Mouse (Mus musculus) neural tube, embryonic 15.5 days (tissue): ENCODE results near the gene Ankrd55. TPM values are rescaled to one million over a fixed set of nuclear protein-coding genes. Genes with fewer than 3 reads are reported as not detected.

Experiments used
- ATAC-seq: fragments of 200-750 bp; cut with Nextera tagmentation; 2 replicates; pipeline ENCODE4 v1.8.0; 2017; ENCODE audit warnings: mild to moderate bottlenecking, moderate TSS enrichment, moderate library complexity; ENCODE audit not compliant: low FRiP score
- H3K27ac ChIP-seq: fragments of 300-500 bp; sonication (generic); replicated peaks from 2 replicates; pipeline ENCODE4 v1.5.1; 2015; ENCODE audit warnings: mild to moderate bottlenecking, inconsistent platforms
- H3K27me3 ChIP-seq: fragments of 300-500 bp; sonication (generic); replicated peaks from 2 replicates; pipeline ENCODE4 v1.6.1; 2015; ENCODE audit warnings: inconsistent platforms
- H3K36me3 ChIP-seq: fragments of 300-500 bp; sonication (generic); 2 replicates; pipeline ENCODE4 v1.6.1; 2015; ENCODE audit warnings: inconsistent platforms
- H3K4me1 ChIP-seq: fragments of 300-500 bp; sonication (generic); 2 replicates; pipeline ENCODE4 v1.6.1; 2015; ENCODE audit warnings: inconsistent platforms
- H3K4me2 ChIP-seq: fragments of 300-500 bp; sonication (generic); 2 replicates; pipeline ENCODE4 v1.6.1; 2015; ENCODE audit warnings: inconsistent platforms, mild to moderate bottlenecking, moderate library complexity
- H3K4me3 ChIP-seq: fragments of 300-500 bp; sonication (generic); replicated peaks from 2 replicates; pipeline ENCODE4 v1.5.1; 2015; ENCODE audit warnings: mild to moderate bottlenecking, inconsistent platforms
- H3K9ac ChIP-seq: fragments of 300-500 bp; sonication (generic); replicated peaks from 2 replicates; pipeline ENCODE4 v1.6.1; 2015; ENCODE audit warnings: mild to moderate bottlenecking, inconsistent platforms
- H3K9me3 ChIP-seq: fragments of 300-500 bp; sonication (generic); replicated peaks from 2 replicates; pipeline ENCODE4 v1.6.1; 2016; ENCODE audit warnings: inconsistent platforms
- WGBS: fragments of 180-500 bp; shearing (Covaris S2); methylation state at CpG from one replicate; pipeline ENCODE4 v1.1.7; 2015; ENCODE audit warnings: mixed read lengths; 5-methylcytosine and 5-hydroxymethylcytosine counted together
- polyA plus RNA-seq: library from polyadenylated mRNA; unstranded; fragments of >200 nt; fragmentation: Nextera tagmentation; extraction: Ambion mirVana; gene quantifications from 2 replicates; pipeline ENCODE4 v1.2.1, GENCODE M21; 2015

The Ankrd55 gene
- polyA plus RNA-seq, 1 experiment from 2014 or later: 12.3 TPM

- Histone ChIP-seq H3K9ac (no peak overlapping the region), H3K9me3 (no peaks in the 10 kb centered on the region), H3K27ac (no peak overlapping the region), H3K4me2 (no peak overlapping the region), H3K4me3 (no peak overlapping the region), H3K36me3 (peaks cover 3% of the 10 kb centered on the region), H3K27me3 (no peaks in the 10 kb centered on the region), H3K4me1 (no peaks in the 10 kb centered on the region)
- WGBS: 89% methylated on average over 4 of the region's 4 CpGs
- ATAC-seq: no peak
Observed at GRCm38 (mm10) chr13:112361575-112361974, 73.3 kb downstream of the Ankrd55 start.

GRCm38 (mm10) chr13:112363218-112363617 lies 75.0 kb downstream of the Ankrd55 start:
- H3K4me3 ChIP-seq: no peak overlapping the region
- no peaks in the 10 kb centered on the region for H3K4me1 ChIP-seq
- H3K4me2 ChIP-seq: no peak overlapping the region
- H3K9me3 ChIP-seq: no peaks in the 10 kb centered on the region
- ATAC-seq: no peak
- no peak overlapping the region for H3K27ac ChIP-seq
- no peaks in the 10 kb centered on the region for H3K27me3 ChIP-seq
- peaks cover 3% of the 10 kb centered on the region for H3K36me3 ChIP-seq
- H3K9ac ChIP-seq: no peak overlapping the region
- WGBS: 92% methylated on average over 10 of the region's 10 CpGs

- no peaks in the 10 kb centered on the region; the same call in 1 of the 2 replicates for H3K36me3 ChIP-seq
- no peak for ATAC-seq
- no peak overlapping the region for H3K4me3 ChIP-seq
- no peaks in the 10 kb centered on the region for H3K9me3 ChIP-seq
- H3K27ac ChIP-seq: no peak overlapping the region
- H3K4me2 ChIP-seq: no peak overlapping the region
- no peaks in the 10 kb centered on the region for H3K4me1 ChIP-seq
- H3K9ac ChIP-seq: no peak overlapping the region
- 88% methylated on average over 3 of the region's 3 CpGs for whole genome bisulfite sequencing
- H3K27me3 ChIP-seq: no peaks in the 10 kb centered on the region
Observed at GRCm38 (mm10) chr13:112363746-112364145, 75.5 kb downstream of the Ankrd55 start.

GRCm38 (mm10) chr13:112364698-112365097 lies 76.4 kb downstream of the Ankrd55 start:
- Histone ChIP-seq H3K27ac (no peak overlapping the region), H3K27me3 (no peaks in the 10 kb centered on the region), H3K9ac (no peak overlapping the region), H3K9me3 (no peaks in the 10 kb centered on the region), H3K4me1 (no peaks in the 10 kb centered on the region), H3K4me3 (no peak overlapping the region), H3K36me3 (no peaks in the 10 kb centered on the region; the same call in 1 of the 2 replicates), H3K4me2 (no peak overlapping the region)
- 71% methylated on average over 5 of the region's 5 CpGs for WGBS
- no peak for ATAC-seq

- Histone ChIP-seq H3K9ac (no peak overlapping the region), H3K27ac (no peak overlapping the region), H3K27me3 (no peaks in the 10 kb centered on the region), H3K36me3 (no peaks in the 10 kb centered on the region; the same call in 1 of the 2 replicates), H3K4me1 (no peaks in the 10 kb centered on the region), H3K4me2 (no peak overlapping the region), H3K9me3 (no peaks in the 10 kb centered on the region), H3K4me3 (no peak overlapping the region)
- WGBS: 73% methylated on average over 5 of the region's 5 CpGs
- ATAC-seq: no peak
Observed at GRCm38 (mm10) chr13:112365303-112365702, 77.1 kb downstream of the Ankrd55 start.

GRCm38 (mm10) chr13:112365762-112366161 lies 77.5 kb downstream of the Ankrd55 start:
- Histone ChIP-seq H3K36me3 (no peaks in the 10 kb centered on the region; the same call in 1 of the 2 replicates), H3K4me2 (no peak overlapping the region), H3K4me3 (no peak overlapping the region), H3K9me3 (no peaks in the 10 kb centered on the region), H3K27me3 (no peaks in the 10 kb centered on the region), H3K9ac (no peak overlapping the region), H3K4me1 (no peaks in the 10 kb centered on the region), H3K27ac (no peak overlapping the region)
- ATAC-seq: 0 out of 2 replicates have a peak, but pooled peaks have one; percentile 28
- 59% methylated on average over 4 of the region's 4 CpGs for WGBS

GRCm38 (mm10) chr13:112366321-112367029 lies 78.2 kb downstream of the Ankrd55 start:
- Histone ChIP-seq H3K4me2 (no peak overlapping the region), H3K4me3 (no peak overlapping the region), H3K4me1 (no peaks in the 10 kb centered on the region), H3K9me3 (no peaks in the 10 kb centered on the region), H3K36me3 (no peaks in the 10 kb centered on the region; the same call in 1 of the 2 replicates), H3K27me3 (no peaks in the 10 kb centered on the region), H3K9ac (no peak overlapping the region), H3K27ac (no peak overlapping the region)
- ATAC-seq: no peak
- 91% methylated on average over 4 of the region's 4 CpGs for WGBS

- Histone ChIP-seq H3K9ac (no peak overlapping the region), H3K4me1 (peaks cover 4% of the 10 kb centered on the region), H3K4me3 (no peak overlapping the region), H3K4me2 (no peak overlapping the region), H3K9me3 (no peaks in the 10 kb centered on the region), H3K27ac (no peak overlapping the region), H3K27me3 (no peaks in the 10 kb centered on the region), H3K36me3 (no peaks in the 10 kb centered on the region; the same call in 1 of the 2 replicates)
- WGBS: 95% methylated on average over 4 of the region's 4 CpGs
- ATAC-seq: no peak
Observed at GRCm38 (mm10) chr13:112371729-112372128, 83.5 kb downstream of the Ankrd55 start.

- Histone ChIP-seq H3K9me3 (no peaks in the 10 kb centered on the region), H3K27me3 (no peaks in the 10 kb centered on the region), H3K4me3 (no peak overlapping the region), H3K9ac (no peak overlapping the region), H3K4me2 (no peak overlapping the region), H3K27ac (no peak overlapping the region), H3K36me3 (no peaks in the 10 kb centered on the region), H3K4me1 (peaks cover 4% of the 10 kb centered on the region)
- 34% methylated on average over 8 of the region's 8 CpGs for WGBS
- ATAC-seq: no peak
Observed at GRCm38 (mm10) chr13:112375766-112376165, 87.5 kb downstream of the Ankrd55 start.

GRCm38 (mm10) chr13:112378782-112379305 lies 90.6 kb downstream of the Ankrd55 start:
- Histone ChIP-seq H3K27ac (no peak overlapping the region), H3K4me1 (peaks cover 13% of the 10 kb centered on the region), H3K4me2 (no peak overlapping the region), H3K27me3 (no peaks in the 10 kb centered on the region), H3K9me3 (no peaks in the 10 kb centered on the region), H3K36me3 (no peaks in the 10 kb centered on the region), H3K9ac (no peak overlapping the region), H3K4me3 (no peak overlapping the region)
- WGBS: 89% methylated on average over 9 of the region's 9 CpGs
- ATAC-seq: no peak

GRCm38 (mm10) chr13:112381476-112381875 lies 93.2 kb downstream of the Ankrd55 start:
- ATAC-seq: no peak
- H3K4me3 ChIP-seq: no peak overlapping the region
- H3K4me1 ChIP-seq: peaks cover 9% of the 10 kb centered on the region; the same call in 1 of the 2 replicates
- H3K27me3 ChIP-seq: no peaks in the 10 kb centered on the region
- WGBS: 81% methylated on average over 2 of the region's 2 CpGs
- no peak overlapping the region for H3K27ac ChIP-seq
- no peaks in the 10 kb centered on the region for H3K9me3 ChIP-seq
- H3K4me2 ChIP-seq: no peak overlapping the region
- H3K9ac ChIP-seq: no peak overlapping the region
- no peaks in the 10 kb centered on the region for H3K36me3 ChIP-seq

GRCm38 (mm10) chr13:112382457-112382856 lies 94.2 kb downstream of the Ankrd55 start:
- no peaks in the 10 kb centered on the region for H3K9me3 ChIP-seq
- 64% methylated on average over 4 of the region's 4 CpGs for WGBS
- H3K4me3 ChIP-seq: no peak overlapping the region
- no peaks in the 10 kb centered on the region for H3K36me3 ChIP-seq
- no peak overlapping the region for H3K4me2 ChIP-seq
- H3K27ac ChIP-seq: 0 out of 2 replicates have a peak overlapping the region, but pooled peaks have one; percentile 9
- H3K27me3 ChIP-seq: no peaks in the 10 kb centered on the region
- ATAC-seq: no peak
- no peak overlapping the region for H3K9ac ChIP-seq
- H3K4me1 ChIP-seq: peaks cover 9% of the 10 kb centered on the region; the same call in 1 of the 2 replicates
